Mouse (Mus musculus): ENCODE results near the gene Kifc3. TPM values are rescaled to one million over a fixed set of nuclear protein-coding genes. Genes with fewer than 3 reads are reported as not detected.
A peak's percentile ranks its signal among the peaks of the same experiment; 100 is the strongest.

Gene Kifc3
- polyA plus RNA-seq, 1 experiment from 2014 or later: 14.3 TPM

DNA sequence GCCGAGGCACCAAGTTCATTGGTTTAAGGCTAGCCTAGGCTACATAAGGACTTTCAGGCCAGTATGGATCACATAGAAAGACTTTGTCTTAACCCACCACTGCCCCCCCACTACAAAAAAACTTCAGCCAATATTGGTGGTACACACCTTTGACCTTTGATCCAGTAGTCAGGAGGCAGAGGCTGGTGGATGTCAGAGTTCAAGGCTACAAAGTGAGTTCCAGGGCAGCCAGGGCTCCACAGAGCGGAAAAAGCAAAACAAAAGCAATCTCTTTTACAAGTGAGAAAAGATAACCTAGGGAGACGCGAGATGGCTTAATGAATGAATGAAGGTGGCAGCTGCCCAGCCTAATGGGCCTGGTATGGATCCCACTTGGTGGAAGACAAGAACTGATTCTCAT lies 48.6 kb downstream of the Kifc3 start:
- Histone ChIP-seq H3K4me3 (replicated peaks) (no peak overlapping the region), H3K4me2 (replicated peaks) (no peak overlapping the region), H3K27me3 (no peaks in the 10 kb centered on the region), H3K9me3 (no peaks in the 10 kb centered on the region), H3K27ac (no peak overlapping the region), H3K4me1 (replicated peaks) (peaks cover 4% of the 10 kb centered on the region), H3K9ac (replicated peaks) (no peak overlapping the region), H3K36me3 (no peaks in the 10 kb centered on the region)
- ATAC-seq: no peak
- 83% methylated on average over 4 of the region's 4 CpGs for WGBS

- Histone ChIP-seq H3K9ac (replicated peaks) (no peak overlapping the region), H3K4me2 (replicated peaks) (no peak overlapping the region), H3K9me3 (no peaks in the 10 kb centered on the region), H3K4me3 (replicated peaks) (no peak overlapping the region), H3K4me1 (replicated peaks) (no peaks in the 10 kb centered on the region), H3K36me3 (no peaks in the 10 kb centered on the region), H3K27me3 (no peaks in the 10 kb centered on the region), H3K27ac (no peak overlapping the region)
- no peak for ATAC-seq
- 88% methylated on average over 3 of the region's 3 CpGs for WGBS
Measured at GRCm38 (mm10) chr8:95150608-95151007, 52.0 kb downstream of the Kifc3 start.

GRCm38 (mm10) chr8:95149426-95149825 lies 53.2 kb downstream of the Kifc3 start:
- Histone ChIP-seq H3K4me1 (replicated peaks) (no peaks in the 10 kb centered on the region), H3K4me3 (replicated peaks) (no peak overlapping the region), H3K27me3 (0 out of 2 replicates have a peak, but pooled peaks cover 4% of the 10 kb centered on the region), H3K9me3 (no peaks in the 10 kb centered on the region), H3K27ac (no peak overlapping the region), H3K4me2 (replicated peaks) (no peak overlapping the region), H3K9ac (replicated peaks) (no peak overlapping the region), H3K36me3 (no peaks in the 10 kb centered on the region)
- WGBS: 62% methylated on average over 10 of the region's 10 CpGs
- ATAC-seq: no peak

DNA sequence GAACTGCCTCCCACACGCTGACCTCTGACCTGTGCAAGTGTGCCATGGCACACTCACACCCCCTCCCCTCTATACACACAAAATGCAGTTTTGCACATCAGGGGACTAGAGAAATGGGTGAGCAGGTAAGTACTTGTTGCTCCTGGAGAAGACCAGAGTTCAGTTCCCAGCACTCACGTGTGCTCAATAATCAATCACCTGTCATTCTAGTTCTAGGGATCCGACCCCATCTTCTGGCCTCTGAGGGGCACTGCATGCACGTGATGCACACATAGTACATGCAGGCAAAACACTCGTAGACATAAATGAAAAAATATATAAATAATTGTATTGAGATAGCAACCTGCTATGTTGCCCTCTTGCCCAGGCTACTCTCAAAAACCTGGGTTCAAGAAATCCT lies 55.8 kb downstream of the Kifc3 start:
- 0 out of 2 replicates have a peak, but pooled peaks cover 7% of the 10 kb centered on the region for H3K27me3 ChIP-seq
- 91% methylated on average over 5 of the region's 5 CpGs for WGBS
- no peak overlapping the region for H3K4me3 ChIP-seq (replicated peaks)
- ATAC-seq: no peak
- no peak overlapping the region for H3K27ac ChIP-seq
- H3K36me3 ChIP-seq: no peaks in the 10 kb centered on the region
- peaks cover 17% of the 10 kb centered on the region for H3K4me1 ChIP-seq (replicated peaks)
- H3K9ac ChIP-seq (replicated peaks): no peak overlapping the region
- H3K4me2 ChIP-seq (replicated peaks): no peak overlapping the region
- H3K9me3 ChIP-seq: no peaks in the 10 kb centered on the region

DNA sequence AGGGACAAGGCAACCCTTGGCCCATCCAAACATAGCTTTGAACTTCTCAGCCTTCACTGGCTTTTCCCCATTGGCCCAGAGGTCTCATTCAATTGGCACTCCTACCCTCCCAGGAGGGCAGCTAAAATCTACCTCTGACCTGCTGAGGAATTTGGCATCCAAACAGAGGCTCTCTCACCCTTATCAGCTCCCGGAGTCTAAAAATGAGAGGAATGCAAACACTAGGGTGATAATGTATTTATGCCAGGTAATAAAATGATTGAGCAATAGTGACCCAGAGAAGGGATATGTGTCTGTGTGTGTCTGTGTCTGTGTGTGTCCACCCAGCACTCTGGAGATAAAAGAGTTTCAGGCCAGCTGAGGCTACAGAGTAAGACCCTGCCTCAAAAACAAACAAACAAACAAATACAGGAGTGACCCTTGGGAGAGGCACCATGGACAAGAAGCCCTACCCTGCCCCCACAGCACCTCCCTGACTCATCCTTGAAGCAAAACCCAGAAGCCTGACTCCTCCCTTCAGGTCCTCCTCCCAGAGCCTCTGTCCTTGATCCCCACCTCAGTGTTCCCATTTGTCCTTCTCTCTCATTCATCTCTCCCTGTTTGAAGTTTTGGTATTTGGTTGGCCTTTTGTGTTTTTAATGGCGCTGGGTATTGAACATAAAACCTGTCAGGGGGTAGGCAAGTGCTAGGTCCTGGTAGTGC lies 56.4 kb downstream of the Kifc3 start:
- Histone ChIP-seq H3K9ac (replicated peaks) (no peak overlapping the region), H3K4me1 (replicated peaks) (peaks cover 23% of the 10 kb centered on the region)
- 89% methylated on average over 2 of the region's 2 CpGs for WGBS

GRCm38 (mm10) chr8:95144631-95145015 lies 58.0 kb downstream of the Kifc3 start:
- no peak overlapping the region for H3K27ac ChIP-seq
- H3K4me2 ChIP-seq (replicated peaks): no peak overlapping the region
- no peak overlapping the region for H3K9ac ChIP-seq (replicated peaks)
- ATAC-seq: no peak
- 38% methylated on average over 2 of the region's 2 CpGs for WGBS
- H3K36me3 ChIP-seq: no peaks in the 10 kb centered on the region
- peaks cover 21% of the 10 kb centered on the region for H3K27me3 ChIP-seq
- no peak overlapping the region for H3K4me3 ChIP-seq (replicated peaks)
- peaks cover 31% of the 10 kb centered on the region for H3K4me1 ChIP-seq (replicated peaks)
- no peaks in the 10 kb centered on the region for H3K9me3 ChIP-seq

More for the DNA sequence above, 56.4 kb downstream of the Kifc3 start:
- H3K4me2 ChIP-seq (replicated peaks): no peak overlapping the region
- no peaks in the 10 kb centered on the region for H3K36me3 ChIP-seq
- no peak for ATAC-seq
- no peaks in the 10 kb centered on the region for H3K9me3 ChIP-seq
- no peak overlapping the region for H3K4me3 ChIP-seq (replicated peaks)
- no peak overlapping the region for H3K27ac ChIP-seq
- H3K27me3 ChIP-seq: 0 out of 2 replicates have a peak, but pooled peaks cover 7% of the 10 kb centered on the region

DNA sequence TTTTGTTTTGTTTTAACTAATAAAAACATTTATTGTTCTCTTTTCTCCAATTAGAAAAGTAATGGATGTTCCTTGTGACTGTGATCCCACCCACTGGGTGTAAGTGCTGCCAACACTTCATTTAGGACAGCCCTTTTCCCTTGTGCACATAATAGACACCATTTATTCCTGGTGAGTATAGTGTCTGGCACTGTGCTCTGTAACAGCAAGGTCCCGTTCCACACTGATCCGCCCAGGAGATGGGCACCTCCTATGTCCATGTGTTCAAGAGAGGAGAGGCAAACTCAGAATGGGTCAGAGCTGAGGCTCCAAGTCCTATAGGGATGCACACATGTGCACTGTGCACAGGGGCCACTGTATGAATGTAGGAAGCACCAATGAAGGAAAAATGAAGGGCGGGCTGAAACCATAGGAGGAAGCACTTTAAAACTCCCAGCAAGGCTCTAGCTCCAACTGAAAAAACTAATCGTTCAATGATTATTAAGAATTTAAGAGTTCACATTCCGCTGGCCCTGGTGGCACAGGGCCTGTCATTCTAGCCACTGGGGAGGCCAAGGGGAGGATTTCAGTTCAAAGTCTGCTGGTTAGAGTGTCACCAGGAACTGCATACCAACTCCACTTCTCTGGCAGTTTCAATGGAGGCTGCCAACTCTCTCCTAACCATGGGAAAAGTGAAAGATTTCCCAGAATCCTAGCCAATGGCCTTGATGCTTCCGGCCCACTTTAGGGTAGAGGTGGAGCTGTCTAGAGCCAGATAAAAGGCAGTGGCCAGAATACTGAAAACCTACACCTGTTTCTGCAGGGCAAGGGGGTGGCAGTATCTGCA lies 58.6 kb downstream of the Kifc3 start:
- ATAC-seq: no peak
- WGBS: 64% methylated on average over 6 of the region's 6 CpGs
- H3K4me2 ChIP-seq (replicated peaks): no peak overlapping the region
- no peaks in the 10 kb centered on the region for H3K9me3 ChIP-seq
- peaks cover 31% of the 10 kb centered on the region for H3K4me1 ChIP-seq (replicated peaks)
- H3K9ac ChIP-seq (replicated peaks): no peak overlapping the region
- no peak overlapping the region for H3K27ac ChIP-seq
- H3K27me3 ChIP-seq: peaks cover 26% of the 10 kb centered on the region
- no peaks in the 10 kb centered on the region for H3K36me3 ChIP-seq
- H3K4me3 ChIP-seq (replicated peaks): no peak overlapping the region

DNA sequence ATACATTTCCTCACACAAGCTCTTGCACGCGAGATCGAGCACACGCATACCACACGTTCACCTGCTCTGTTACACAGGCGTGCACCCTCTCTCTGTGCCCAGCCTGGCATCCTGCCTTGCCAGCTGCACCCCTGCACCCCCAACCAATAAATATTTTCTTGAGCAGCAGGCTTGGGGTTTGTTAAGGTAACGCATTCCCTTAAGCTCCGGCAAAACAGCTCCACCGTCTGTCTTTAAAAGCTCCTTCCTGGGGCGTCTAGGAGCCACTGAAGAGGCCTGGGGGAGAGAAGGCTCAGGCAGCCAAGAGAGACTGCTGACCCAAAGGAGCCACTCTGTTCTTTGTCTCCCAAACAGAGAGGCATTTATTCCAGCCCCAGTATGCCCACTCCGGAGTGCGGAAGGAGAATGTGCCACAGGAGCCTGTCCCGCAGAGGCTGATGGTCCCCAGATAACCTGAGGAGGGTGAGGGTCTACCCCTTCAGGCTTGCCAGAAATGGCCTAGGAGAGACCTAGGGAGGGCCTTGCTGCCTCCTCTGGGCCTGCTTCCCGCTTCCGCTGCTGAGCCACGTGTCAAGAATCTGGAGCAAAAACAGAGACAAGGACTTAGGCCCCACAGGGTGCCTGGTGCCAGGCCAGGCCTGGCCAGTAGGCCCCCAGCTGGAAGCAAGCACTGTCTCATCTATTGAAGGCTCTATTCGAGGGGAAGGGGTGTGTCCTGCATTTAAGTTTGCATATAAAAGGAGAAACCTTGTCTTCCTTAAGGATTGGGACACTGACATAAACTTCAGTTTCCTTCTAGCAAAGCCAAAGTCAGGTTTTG lies 59.4 kb downstream of the Kifc3 start:
- 11% methylated on average over 17 of the region's 17 CpGs for WGBS
- Histone ChIP-seq H3K9me3 (no peaks in the 10 kb centered on the region), H3K9ac (replicated peaks) (peak overlapping the region; percentile 90), H3K27ac (peak overlapping the region; percentile 74), H3K4me3 (replicated peaks) (peak overlapping the region; percentile 68), H3K4me2 (replicated peaks) (peak overlapping the region; percentile 95), H3K36me3 (no peaks in the 10 kb centered on the region), H3K27me3 (peaks cover 33% of the 10 kb centered on the region), H3K4me1 (replicated peaks) (peaks cover 37% of the 10 kb centered on the region)
- peak; percentile 37 for ATAC-seq

DNA sequence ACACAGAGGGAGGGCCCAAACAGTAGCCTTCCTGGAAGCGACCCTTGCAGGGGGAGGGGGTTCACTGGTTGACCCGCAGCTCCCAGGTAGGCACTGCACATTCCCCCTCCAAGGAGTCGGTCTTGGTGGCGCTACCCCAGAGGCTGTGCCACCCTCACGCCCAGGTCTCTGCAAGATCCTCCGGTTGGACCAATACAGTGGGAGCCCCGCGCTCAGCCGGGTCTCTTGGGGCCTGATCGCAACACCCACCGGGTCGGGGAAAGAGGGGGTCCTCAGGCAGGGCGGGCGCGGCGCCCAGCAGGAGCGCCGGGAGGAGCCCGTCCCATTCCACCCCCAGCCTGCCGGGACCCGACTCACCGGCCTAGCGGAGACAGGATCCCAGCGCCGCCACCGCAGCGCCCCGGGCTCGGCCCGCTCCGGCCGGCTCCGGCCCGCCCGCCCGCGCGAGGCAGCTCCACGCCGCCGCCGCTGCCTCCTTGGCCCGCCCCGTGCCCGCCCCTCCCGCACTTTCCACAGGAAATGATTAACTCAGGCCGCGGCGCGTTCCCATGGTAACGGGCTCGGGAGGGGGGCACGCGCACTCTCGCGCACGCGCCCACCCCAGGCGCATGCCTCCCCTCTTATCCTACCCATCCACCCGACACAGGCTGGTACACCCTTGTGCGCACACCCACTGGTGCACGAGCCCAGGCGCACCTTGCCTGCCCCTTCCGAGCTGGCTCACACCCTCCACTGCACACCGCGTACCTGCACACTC lies 60.4 kb downstream of the Kifc3 start:
- peak; percentile 85 for ATAC-seq
- H3K9me3 ChIP-seq: no peaks in the 10 kb centered on the region
- 1% methylated on average over 44 of the region's 66 CpGs for WGBS
- H3K4me3 ChIP-seq (replicated peaks): peak overlapping the region; percentile 68
- H3K27ac ChIP-seq: peak overlapping the region; percentile 74
- no peaks in the 10 kb centered on the region for H3K36me3 ChIP-seq
- H3K9ac ChIP-seq (replicated peaks): peak overlapping the region; percentile 90
- peak overlapping the region; percentile 95 for H3K4me2 ChIP-seq (replicated peaks)
- H3K4me1 ChIP-seq (replicated peaks): peaks cover 46% of the 10 kb centered on the region
- H3K27me3 ChIP-seq: peaks cover 42% of the 10 kb centered on the region

DNA sequence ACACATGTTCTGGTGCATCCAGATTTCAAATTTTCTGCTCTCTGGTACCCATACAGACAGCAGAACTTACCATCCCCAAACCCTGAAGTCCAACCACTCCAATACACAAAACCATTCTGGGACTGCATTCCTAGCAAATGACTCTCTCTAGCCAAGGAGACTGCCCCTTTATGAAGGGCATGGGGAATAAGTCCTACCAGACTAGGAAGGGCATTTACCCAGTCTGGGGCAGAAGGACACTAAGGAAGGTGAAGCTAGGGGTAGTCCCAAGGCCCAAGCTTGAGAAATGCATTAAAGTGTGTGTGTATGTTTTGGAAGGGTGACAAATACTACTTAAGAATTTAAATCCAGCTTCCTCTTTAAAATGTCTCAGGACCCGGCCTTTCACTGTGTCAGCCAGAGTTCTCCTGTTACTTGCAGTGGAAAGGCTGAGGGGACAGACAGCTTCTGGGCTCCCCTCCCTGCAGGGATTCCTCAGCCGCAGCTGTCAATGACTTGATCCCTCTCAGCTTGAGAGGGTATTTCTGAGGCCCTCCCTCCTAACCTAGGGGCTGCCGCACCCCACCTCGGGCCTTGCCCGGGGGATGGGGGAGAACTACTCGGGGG lies 61.0 kb downstream of the Kifc3 start:
- Histone ChIP-seq H3K4me1 (replicated peaks) (peaks cover 53% of the 10 kb centered on the region), H3K27me3 (peaks cover 49% of the 10 kb centered on the region), H3K36me3 (no peaks in the 10 kb centered on the region), H3K9me3 (no peaks in the 10 kb centered on the region), H3K27ac (peak overlapping the region; percentile 74), H3K9ac (replicated peaks) (peak overlapping the region; percentile 90), H3K4me3 (replicated peaks) (peak overlapping the region; percentile 68), H3K4me2 (replicated peaks) (peak overlapping the region; percentile 95)
- no peak for ATAC-seq
- WGBS: 5% methylated on average over 6 of the region's 6 CpGs

- no peak overlapping the region; the same call in 1 of the 2 replicates for H3K9ac ChIP-seq (replicated peaks)
- no peak overlapping the region for H3K27ac ChIP-seq
- ATAC-seq: no peak
- H3K4me1 ChIP-seq (replicated peaks): peaks cover 53% of the 10 kb centered on the region
- H3K27me3 ChIP-seq: peaks cover 55% of the 10 kb centered on the region
- no peaks in the 10 kb centered on the region for H3K36me3 ChIP-seq
- peak overlapping the region; percentile 95 for H3K4me2 ChIP-seq (replicated peaks)
- H3K4me3 ChIP-seq (replicated peaks): no peak overlapping the region
- no peaks in the 10 kb centered on the region for H3K9me3 ChIP-seq
- 80% methylated on average over 1 of the region's 1 CpGs for WGBS
Measured at GRCm38 (mm10) chr8:95141026-95141425, 61.6 kb downstream of the Kifc3 start.
